Mouse (Mus musculus): ENCODE results near the gene Olfr374.
"Not testable (repeated sequence)": the region's sequence is repeated elsewhere in the genome, so short reads cannot be mapped to it uniquely, and the experiment has no call there.

Olfr374 gene

GRCm38 (mm10) chr8:72106740-72107139 is at the start of gene Olfr374:
TSS of gene Olfr374 (plus strand) at chr8:72107040.
- no peak for DNase-seq (ENCODE audit: low read depth, low spot score)

GRCm38 (mm10) chr8:72057643-72058042 is 49.2 kb upstream of the Olfr374 start:
- not testable (repeated sequence) for DNase-seq (ENCODE audit: low read depth, low spot score)

- not testable (repeated sequence) for DNase-seq (ENCODE audit: low read depth, low spot score)
These were observed 39.9 kb upstream of the Olfr374 start for GRCm38 (mm10) chr8:72066819-72067399.

GRCm38 (mm10) chr8:72082877-72083276 is 24.0 kb upstream of the Olfr374 start, which contains the start of gene Olfr373:
TSS of gene Olfr373 (plus strand) at chr8:72083177.
- not testable (repeated sequence) for DNase-seq (ENCODE audit: low read depth, low spot score)

- no peak for DNase-seq (ENCODE audit: low read depth, low spot score)
These were observed 22.1 kb upstream of the Olfr374 start for GRCm38 (mm10) chr8:72084744-72085143.

GRCm38 (mm10) chr8:72087611-72088010 is 19.2 kb upstream of the Olfr374 start:
- DNase-seq (ENCODE audit: low read depth, low spot score), result not testable (repeated sequence)

GRCm38 (mm10) chr8:72096721-72097120 is 10.1 kb upstream of the Olfr374 start:
- DNase-seq (ENCODE audit: low read depth, low spot score), result not testable (repeated sequence)

- DNase-seq (ENCODE audit: low read depth, low spot score), result not testable (repeated sequence)
These were observed 7.3 kb upstream of the Olfr374 start for GRCm38 (mm10) chr8:72099377-72100103.

- DNase-seq (ENCODE audit: low read depth, low spot score), result no peak
These were observed 1.7 kb upstream of the Olfr374 start for GRCm38 (mm10) chr8:72105165-72105564.

GRCm38 (mm10) chr8:72110876-72111275 is 4.0 kb downstream of the Olfr374 start:
- no peak for DNase-seq (ENCODE audit: low read depth, low spot score)

GRCm38 (mm10) chr8:72112486-72112885 is 5.6 kb downstream of the Olfr374 start:
- DNase-seq (ENCODE audit: low read depth, low spot score), result no peak

GRCm38 (mm10) chr8:72115202-72115601 is 8.4 kb downstream of the Olfr374 start:
- DNase-seq (ENCODE audit: low read depth, low spot score), result no peak

GRCm38 (mm10) chr8:72118616-72119015 is 11.8 kb downstream of the Olfr374 start:
- no peak for DNase-seq (ENCODE audit: low read depth, low spot score)

GRCm38 (mm10) chr8:72121486-72121885 is 14.6 kb downstream of the Olfr374 start:
- DNase-seq (ENCODE audit: low read depth, low spot score), result not testable (repeated sequence)

- DNase-seq (ENCODE audit: low read depth, low spot score), result no peak
These were observed 15.2 kb downstream of the Olfr374 start for GRCm38 (mm10) chr8:72121997-72122396.

GRCm38 (mm10) chr8:72127834-72128233 is 21.0 kb downstream of the Olfr374 start:
- DNase-seq (ENCODE audit: low read depth, low spot score), result no peak

GRCm38 (mm10) chr8:72131251-72131650 is 24.4 kb downstream of the Olfr374 start:
- no peak for DNase-seq (ENCODE audit: low read depth, low spot score)

GRCm38 (mm10) chr8:72131901-72132300 is 25.1 kb downstream of the Olfr374 start:
- DNase-seq (ENCODE audit: low read depth, low spot score), result no peak

- no peak for DNase-seq (ENCODE audit: low read depth, low spot score)
These were observed 25.6 kb downstream of the Olfr374 start for GRCm38 (mm10) chr8:72132417-72132816.

GRCm38 (mm10) chr8:72132891-72133290 is 26.1 kb downstream of the Olfr374 start:
- DNase-seq (ENCODE audit: low read depth, low spot score), result no peak

- no peak for DNase-seq (ENCODE audit: low read depth, low spot score)
These were observed 26.7 kb downstream of the Olfr374 start for GRCm38 (mm10) chr8:72133507-72133906.

- peak; percentile 50 for DNase-seq (ENCODE audit: low read depth, low spot score)
These were observed 28.1 kb downstream of the Olfr374 start, which contains the start of gene Tpm4 for GRCm38 (mm10) chr8:72134756-72135445. TSS of gene Tpm4 (plus strand) at chr8:72134975.
